Mouse (Mus musculus) testis, adult 2 months (tissue): Measurements from ENCODE around the gene Slc4a1. TPM values are rescaled to one million over a fixed set of nuclear protein-coding genes. Genes with fewer than 3 reads are reported as not detected.
A peak's percentile ranks its signal among the peaks of the same experiment; 100 is the strongest.

ENCODE experiments used
- H3K27ac ChIP-seq: fragments of 200-500 bp; 2 replicates; pipeline ENCODE4 v1.5.1; 2012; ENCODE audit warnings: low read depth, low read length; ENCODE audit not compliant: control insufficient read depth, insufficient read depth
- H3K27me3 ChIP-seq: fragments of 200-500 bp; 2 replicates; pipeline ENCODE4 v1.6.1; 2012; ENCODE audit warnings: mild to moderate bottlenecking, low read length, moderate library complexity; ENCODE audit not compliant: control insufficient read depth, insufficient read depth
- H3K36me3 ChIP-seq: fragments of 200-500 bp; 2 replicates; pipeline ENCODE4 v1.6.1; 2012; ENCODE audit warnings: mild to moderate bottlenecking, low read length; ENCODE audit not compliant: control insufficient read depth, insufficient read depth
- H3K4me1 ChIP-seq: fragments of 200-500 bp; 2 replicates; pipeline ENCODE4 v1.6.1; 2012; ENCODE audit warnings: low read length; ENCODE audit not compliant: control insufficient read depth, insufficient read depth
- H3K4me3 ChIP-seq: fragments of 200-500 bp; 2 replicates; pipeline ENCODE4 v1.5.1; 2012; ENCODE audit warnings: low read depth, mild to moderate bottlenecking, low read length, moderate library complexity, mixed read lengths; ENCODE audit not compliant: control insufficient read depth
- CTCF ChIP-seq: fragments of 200-500 bp; IDR thresholded peaks from 2 replicates; pipeline ENCODE4 v1.5.1; 2012; ENCODE audit warnings: low read depth, mild to moderate bottlenecking, inconsistent platforms, low read length, moderate library complexity; ENCODE audit not compliant: control insufficient read depth, insufficient read depth, insufficient replicate concordance
- POLR2A ChIP-seq: fragments of 200-500 bp; IDR thresholded peaks from 2 replicates; pipeline ENCODE4 v1.6.1; 2012; ENCODE audit warnings: low read depth, mild to moderate bottlenecking, inconsistent platforms, low read length, moderate library complexity; ENCODE audit not compliant: control insufficient read depth
- polyA plus RNA-seq: library from polyadenylated mRNA; depleted of rRNA; stranded (reverse); fragments of >200 nt; gene quantifications from 2 replicates; pipeline ENCODE4 v1.2.3, GENCODE M21; 2012

Slc4a1 gene
- polyA plus RNA-seq, 1 experiment: not detected

DNA sequence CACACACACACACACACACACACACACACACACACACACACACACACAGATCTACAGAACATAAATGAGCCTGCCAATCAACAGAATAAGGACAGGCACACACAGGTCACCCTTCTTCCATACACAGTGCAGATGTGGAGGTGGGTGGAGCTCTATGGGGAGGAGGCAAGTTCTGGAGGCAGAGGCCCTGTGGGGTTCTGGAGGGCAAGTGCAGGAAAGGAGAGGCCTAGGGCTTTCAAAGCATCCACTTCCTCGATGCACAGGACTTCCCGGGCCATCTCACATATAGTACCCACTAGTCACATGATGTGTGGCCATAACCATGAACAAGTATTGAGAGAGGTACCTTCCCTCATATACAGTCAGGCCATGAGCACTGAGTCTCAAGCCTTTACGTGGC lies 10.5 kb downstream of the Slc4a1 start:
- no peaks in the 10 kb centered on the region for H3K36me3 ChIP-seq
- H3K27ac ChIP-seq: no peak overlapping the region
- H3K27me3 ChIP-seq: no peaks in the 10 kb centered on the region
- no peaks in the 10 kb centered on the region; the same call in 1 of the 2 replicates for H3K4me1 ChIP-seq
- TF ChIP-seq POLR2A: no peak
- TF ChIP-seq CTCF: no peak
- no peak overlapping the region for H3K4me3 ChIP-seq

DNA sequence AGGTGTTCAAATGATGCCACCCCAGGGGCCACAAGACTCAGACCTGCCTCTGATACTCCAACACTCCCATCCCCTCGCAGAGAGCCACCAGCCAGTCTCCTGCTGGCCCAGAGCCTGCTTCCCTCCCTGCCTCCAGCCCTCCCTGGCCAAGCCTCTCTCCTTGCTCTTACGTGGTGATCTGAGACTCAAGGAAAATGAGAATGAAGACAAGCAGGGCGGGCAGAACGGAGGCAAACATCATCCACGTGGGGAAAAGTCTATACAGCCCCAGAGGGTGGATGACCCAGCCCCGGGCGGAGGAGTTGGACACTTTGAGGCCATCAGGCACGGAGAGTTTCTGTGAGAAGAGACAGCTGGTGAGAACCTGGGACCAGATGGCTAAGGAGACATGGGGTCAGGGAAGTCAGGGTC lies 13.0 kb downstream of the Slc4a1 start:
- Histone ChIP-seq H3K4me1 (no peaks in the 10 kb centered on the region; the same call in 1 of the 2 replicates), H3K27me3 (no peaks in the 10 kb centered on the region), H3K4me3 (no peak overlapping the region), H3K27ac (no peak overlapping the region), H3K36me3 (no peaks in the 10 kb centered on the region)
- TF ChIP-seq CTCF (no peak), POLR2A (no peak)

DNA sequence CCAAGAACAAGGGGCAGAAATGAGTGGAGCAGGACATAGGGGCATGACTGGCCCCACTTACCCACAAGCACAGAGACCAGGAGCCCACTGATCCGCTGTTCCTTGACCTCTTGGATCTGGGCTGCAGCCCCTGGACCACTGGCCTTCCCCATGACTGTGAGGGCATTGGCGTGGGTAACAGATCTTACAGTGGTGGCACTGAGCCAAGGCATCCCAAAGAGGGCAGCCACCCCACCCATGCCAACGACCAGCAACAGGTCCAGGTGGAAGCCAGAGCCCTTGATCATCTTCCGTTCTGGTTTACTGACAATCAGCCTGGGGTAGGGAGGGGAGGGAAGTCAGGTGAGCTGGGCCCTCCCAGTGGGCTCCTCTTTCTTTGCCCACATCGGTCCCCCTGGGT lies 13.6 kb downstream of the Slc4a1 start:
- Histone ChIP-seq H3K27ac (no peak overlapping the region), H3K4me1 (no peaks in the 10 kb centered on the region; the same call in 1 of the 2 replicates), H3K36me3 (no peaks in the 10 kb centered on the region), H3K27me3 (no peaks in the 10 kb centered on the region), H3K4me3 (no peak overlapping the region)
- TF ChIP-seq POLR2A (no peak), CTCF (no peak)

DNA sequence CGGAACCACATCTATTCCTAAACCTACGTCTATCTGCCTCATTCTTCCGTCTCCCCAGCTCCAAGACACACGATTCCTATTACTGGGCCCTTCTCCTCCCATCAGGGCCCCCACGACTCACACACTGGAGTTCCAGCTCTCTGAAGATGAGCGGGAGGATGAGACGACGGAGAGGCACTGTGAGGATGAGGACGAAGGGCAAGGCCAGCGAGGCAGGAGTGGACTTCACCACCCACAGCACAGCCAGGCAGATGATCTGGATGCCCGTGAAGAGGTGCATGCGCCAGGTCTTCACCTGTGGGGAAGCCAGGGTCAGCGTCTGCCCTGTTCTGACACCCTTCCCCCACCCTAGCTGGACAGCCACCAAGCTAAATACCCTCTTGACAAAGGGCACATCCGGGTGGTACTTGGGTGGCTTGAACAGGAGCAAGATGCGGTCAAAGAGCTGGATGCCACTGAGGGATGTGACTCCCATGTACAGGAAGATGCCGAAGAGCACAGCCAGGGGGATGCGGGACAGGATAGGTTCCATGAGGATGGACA lies 15.0 kb downstream of the Slc4a1 start:
- Histone ChIP-seq H3K36me3 (no peaks in the 10 kb centered on the region), H3K4me3 (no peak overlapping the region)

DNA sequence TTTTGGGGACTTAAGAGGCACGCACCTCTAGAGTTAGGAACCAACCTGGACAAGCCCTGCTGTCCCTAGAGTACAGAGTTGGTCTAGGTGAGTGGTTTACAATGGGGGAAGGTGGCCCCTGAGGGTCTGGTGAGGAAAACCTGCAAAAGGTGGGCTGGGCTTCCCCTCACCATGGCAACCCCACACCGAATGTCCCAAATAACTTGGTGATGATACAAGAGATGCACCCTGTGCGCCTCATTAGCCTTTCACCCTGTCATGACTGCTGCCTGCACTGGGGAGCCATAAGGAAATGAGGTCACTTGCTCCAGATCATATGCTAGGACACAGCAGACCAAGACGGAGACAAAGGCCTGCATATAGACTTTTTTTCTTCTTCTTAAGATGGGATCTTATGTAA lies 15.6 kb downstream of the Slc4a1 start:
- TF ChIP-seq CTCF (no peak), POLR2A (no peak)
- Histone ChIP-seq H3K4me3 (no peak overlapping the region), H3K27me3 (no peaks in the 10 kb centered on the region), H3K27ac (no peak overlapping the region), H3K36me3 (no peaks in the 10 kb centered on the region), H3K4me1 (no peaks in the 10 kb centered on the region)

More for the DNA sequence above, 15.0 kb downstream of the Slc4a1 start:
- Histone ChIP-seq H3K27me3 (no peaks in the 10 kb centered on the region), H3K27ac (no peak overlapping the region), H3K4me1 (no peaks in the 10 kb centered on the region)
- no peak for TF ChIP-seq CTCF
- TF ChIP-seq POLR2A: no peak

DNA sequence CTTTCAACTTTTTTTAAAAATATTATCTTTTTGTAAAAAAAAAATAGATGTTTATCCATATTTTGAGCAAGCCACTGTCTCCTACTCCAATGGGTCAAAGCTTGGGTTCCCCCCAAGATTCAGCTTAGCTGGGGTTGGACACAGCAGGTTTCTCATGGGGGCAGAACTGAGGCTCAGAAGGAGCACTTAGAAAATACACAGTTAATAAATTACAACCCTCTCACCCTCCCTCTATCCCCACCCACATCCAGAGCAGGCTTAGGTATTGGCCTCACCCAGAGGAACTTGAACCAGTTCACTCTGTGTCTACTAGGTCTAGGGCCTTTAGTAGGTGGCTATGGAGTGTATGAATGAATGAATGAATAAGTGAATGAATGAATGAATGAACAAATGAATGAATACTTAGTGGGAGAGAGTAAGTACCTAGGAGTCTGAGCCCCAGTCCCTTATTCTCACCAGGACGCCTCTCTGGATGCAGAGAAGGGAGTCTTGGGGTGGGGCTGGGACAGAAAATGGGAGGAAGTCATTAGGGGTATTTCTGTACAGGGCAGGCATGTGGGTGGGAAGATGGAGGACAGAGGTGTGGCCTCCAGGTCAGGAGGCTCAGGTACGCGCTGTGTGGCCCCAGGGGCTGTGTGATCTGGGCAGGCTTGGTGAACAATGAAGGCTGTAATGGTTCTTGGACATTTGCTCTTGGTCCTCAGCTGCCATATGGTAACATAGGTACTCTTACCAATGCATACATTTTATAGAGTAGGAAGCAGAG lies 16.6 kb downstream of the Slc4a1 start:
- Histone ChIP-seq H3K4me1 (no peaks in the 10 kb centered on the region), H3K27ac (no peak overlapping the region), H3K36me3 (no peaks in the 10 kb centered on the region), H3K27me3 (no peaks in the 10 kb centered on the region), H3K4me3 (peak overlapping the region; percentile 15; the same call in 1 of the 2 replicates)
- no peak for TF ChIP-seq POLR2A
- no peak for TF ChIP-seq CTCF

DNA sequence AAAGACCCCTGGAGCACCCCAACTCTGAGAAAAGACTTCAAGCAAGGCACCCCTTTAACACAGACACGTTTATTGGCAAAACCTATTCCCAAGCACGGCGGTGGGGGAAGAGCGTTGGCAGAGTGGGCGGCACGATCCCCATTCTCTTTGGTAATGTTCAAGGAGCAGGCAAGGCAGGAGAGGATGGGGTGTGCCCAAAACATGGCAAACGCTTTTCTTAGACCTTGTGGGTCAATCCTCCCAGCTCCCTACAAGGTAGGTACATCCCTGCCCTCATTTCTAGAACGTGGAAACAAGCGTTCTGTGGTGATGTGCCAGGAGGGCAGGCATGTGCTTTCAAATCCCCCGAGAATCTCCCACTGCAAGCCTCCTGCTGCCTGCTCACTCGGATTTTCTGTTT lies 17.2 kb downstream of the Slc4a1 start:
- H3K27ac ChIP-seq: no peak overlapping the region
- H3K36me3 ChIP-seq: no peaks in the 10 kb centered on the region
- H3K4me3 ChIP-seq: peak overlapping the region; percentile 63
- no peaks in the 10 kb centered on the region for H3K4me1 ChIP-seq
- no peaks in the 10 kb centered on the region for H3K27me3 ChIP-seq
- TF ChIP-seq POLR2A (no peak), CTCF (no peak)

DNA sequence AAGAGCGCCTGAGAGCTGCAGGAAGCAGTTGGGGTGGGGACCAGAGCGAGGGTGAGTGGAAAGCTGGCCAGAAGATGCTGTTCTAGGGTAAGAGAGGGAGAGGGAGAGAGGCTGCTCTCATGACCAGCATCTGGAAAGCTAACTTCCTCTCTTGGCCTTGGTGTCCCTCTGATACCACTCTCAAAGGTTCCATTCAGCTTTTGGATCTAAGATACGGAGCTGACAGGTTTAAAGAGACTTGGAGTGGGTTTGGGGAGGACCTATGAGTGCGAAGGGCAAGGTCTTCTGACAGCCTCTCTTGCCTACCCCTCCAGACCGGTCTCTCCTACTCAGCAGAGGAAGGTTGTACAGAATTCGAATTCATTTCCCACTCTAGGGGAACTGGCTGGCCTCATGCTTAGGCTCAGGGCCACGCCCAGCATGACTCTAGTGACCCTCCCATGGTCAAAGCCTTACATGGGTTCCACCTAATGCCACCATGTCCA lies 17.9 kb downstream of the Slc4a1 start:
- H3K27ac ChIP-seq: no peak overlapping the region
- H3K4me1 ChIP-seq: no peaks in the 10 kb centered on the region
- H3K36me3 ChIP-seq: no peaks in the 10 kb centered on the region
- TF ChIP-seq POLR2A (no peak), CTCF (no peak)
- H3K27me3 ChIP-seq: no peaks in the 10 kb centered on the region
- H3K4me3 ChIP-seq: peak overlapping the region; percentile 70
